Mouse (Mus musculus) embryonic facial prominence, embryonic 11.5 days (tissue): ENCODE results near the gene Sh3bp2. TPM values are rescaled to one million over a fixed set of nuclear protein-coding genes. Genes with fewer than 3 reads are reported as not detected.

Experiments used
- ATAC-seq: fragments of 200-750 bp; cut with Nextera tagmentation; replicated peaks from 2 replicates; pipeline ENCODE4 v1.8.0; 2017; ENCODE audit warnings: low read depth; ENCODE audit not compliant: insufficient number of reproducible peaks, low FRiP score, low TSS enrichment
- DNase-seq: peaks from one replicate; pipeline ENCODE4 v3.0.0-alpha.2; 2015; ENCODE audit warnings: low spot score
- H3K27ac ChIP-seq: fragments of 300-500 bp; sonication (generic); replicated peaks from 2 replicates; pipeline ENCODE4 v1.5.1; 2014; ENCODE audit warnings: mild to moderate bottlenecking, low read depth, low read length, control low read depth
- H3K27me3 ChIP-seq: fragments of 300-500 bp; sonication (generic); 2 replicates; pipeline ENCODE4 v1.6.1; 2014; ENCODE audit warnings: mild to moderate bottlenecking, low read length, moderate library complexity, mixed read lengths; ENCODE audit not compliant: control insufficient read depth, insufficient read depth
- H3K36me3 ChIP-seq: fragments of 300-500 bp; sonication (generic); replicated peaks from 2 replicates; pipeline ENCODE4 v1.6.1; 2014; ENCODE audit warnings: low read depth, mild to moderate bottlenecking, low read length, moderate library complexity, mixed read lengths; ENCODE audit not compliant: control insufficient read depth, insufficient read depth
- H3K4me1 ChIP-seq: fragments of 300-500 bp; sonication (generic); 2 replicates; pipeline ENCODE4 v1.6.1; 2014; ENCODE audit warnings: low read length, mixed read lengths; ENCODE audit not compliant: control insufficient read depth, insufficient read depth
- H3K4me2 ChIP-seq: fragments of 300-500 bp; sonication (generic); 2 replicates; pipeline ENCODE4 v1.6.1; 2014; ENCODE audit warnings: low read depth, mild to moderate bottlenecking, control low read depth, low read length, moderate library complexity
- H3K4me3 ChIP-seq: fragments of 300-500 bp; sonication (generic); 2 replicates; pipeline ENCODE4 v1.5.1; 2014; ENCODE audit warnings: low read depth, low read length, control low read depth
- H3K9ac ChIP-seq: fragments of 300-500 bp; sonication (generic); replicated peaks from 2 replicates; pipeline ENCODE4 v1.6.1; 2014; ENCODE audit warnings: mild to moderate bottlenecking, control low read depth, low read length
- H3K9me3 ChIP-seq: fragments of 300-500 bp; sonication (generic); replicated peaks from 2 replicates; pipeline ENCODE4 v1.6.1; 2016; ENCODE audit warnings: mild to moderate bottlenecking, low read length, inconsistent platforms, mixed read lengths; ENCODE audit not compliant: control insufficient read depth
- WGBS: fragments of 180-500 bp; shearing (Covaris S2); extraction: QIAGEN DNeasy Blood & Tissue Kit; methylation state at CpG from one replicate; pipeline ENCODE4 v1.1.7; 2014; 5-methylcytosine and 5-hydroxymethylcytosine counted together
- polyA plus RNA-seq: library from polyadenylated mRNA; unstranded; fragments of >200 nt; fragmentation: Nextera tagmentation; extraction: Ambion mirVana; gene quantifications from 2 replicates; pipeline ENCODE4 v1.2.1, GENCODE M21; 2014

The Sh3bp2 gene
- polyA plus RNA-seq, 1 experiment from 2014 or later: 7.4 TPM

- Histone ChIP-seq H3K4me3 (no peak overlapping the region), H3K27ac (no peak overlapping the region), H3K27me3 (peaks cover 2% of the 10 kb centered on the region; the same call in 1 of the 2 replicates), H3K9ac (no peak overlapping the region), H3K9me3 (no peaks in the 10 kb centered on the region), H3K4me1 (no peaks in the 10 kb centered on the region), H3K4me2 (no peak overlapping the region), H3K36me3 (no peaks in the 10 kb centered on the region)
- 75% methylated on average over 5 of the region's 5 CpGs for WGBS
- DNase-seq (no peak), ATAC-seq (no peak)
These were observed 3.1 kb downstream of the Sh3bp2 start for GRCm38 (mm10) chr5:34528724-34529123.

GRCm38 (mm10) chr5:34530116-34530515 is 4.5 kb downstream of the Sh3bp2 start:
- peaks cover 2% of the 10 kb centered on the region; the same call in 1 of the 2 replicates for H3K27me3 ChIP-seq
- no peaks in the 10 kb centered on the region for H3K4me1 ChIP-seq
- H3K4me3 ChIP-seq: no peak overlapping the region
- no peak for ATAC-seq
- no peak overlapping the region for H3K4me2 ChIP-seq
- H3K9ac ChIP-seq: no peak overlapping the region
- DNase-seq: no peak
- H3K9me3 ChIP-seq: no peaks in the 10 kb centered on the region
- 78% methylated on average over 5 of the region's 5 CpGs for WGBS
- no peaks in the 10 kb centered on the region for H3K36me3 ChIP-seq
- no peak overlapping the region for H3K27ac ChIP-seq

- DNase-seq: no peak
- H3K27me3 ChIP-seq: peaks cover 2% of the 10 kb centered on the region; the same call in 1 of the 2 replicates
- no peak overlapping the region for H3K4me2 ChIP-seq
- H3K9me3 ChIP-seq: no peaks in the 10 kb centered on the region
- no peak overlapping the region for H3K27ac ChIP-seq
- 51% methylated on average over 4 of the region's 4 CpGs for WGBS
- H3K4me1 ChIP-seq: no peaks in the 10 kb centered on the region
- no peak overlapping the region for H3K9ac ChIP-seq
- H3K4me3 ChIP-seq: no peak overlapping the region
- ATAC-seq: no peak
- H3K36me3 ChIP-seq: no peaks in the 10 kb centered on the region
These were observed 5.0 kb downstream of the Sh3bp2 start for GRCm38 (mm10) chr5:34530687-34531086.

GRCm38 (mm10) chr5:34533066-34533465 is 7.4 kb downstream of the Sh3bp2 start:
- Histone ChIP-seq H3K4me1 (no peaks in the 10 kb centered on the region), H3K4me3 (no peak overlapping the region), H3K27ac (no peak overlapping the region), H3K4me2 (no peak overlapping the region), H3K36me3 (no peaks in the 10 kb centered on the region), H3K9ac (no peak overlapping the region), H3K27me3 (no peaks in the 10 kb centered on the region), H3K9me3 (no peaks in the 10 kb centered on the region)
- WGBS: 62% methylated on average over 5 of the region's 5 CpGs
- ATAC-seq: no peak
- no peak for DNase-seq

- no peaks in the 10 kb centered on the region for H3K9me3 ChIP-seq
- DNase-seq: no peak
- H3K27me3 ChIP-seq: no peaks in the 10 kb centered on the region
- 63% methylated on average over 3 of the region's 3 CpGs for WGBS
- H3K9ac ChIP-seq: no peak overlapping the region
- H3K4me2 ChIP-seq: no peak overlapping the region
- H3K4me1 ChIP-seq: no peaks in the 10 kb centered on the region
- no peaks in the 10 kb centered on the region for H3K36me3 ChIP-seq
- H3K4me3 ChIP-seq: no peak overlapping the region
- H3K27ac ChIP-seq: no peak overlapping the region
- no peak for ATAC-seq
These were observed 8.2 kb downstream of the Sh3bp2 start for GRCm38 (mm10) chr5:34533820-34534219.

GRCm38 (mm10) chr5:34534776-34535581 is 9.3 kb downstream of the Sh3bp2 start:
- H3K36me3 ChIP-seq: no peaks in the 10 kb centered on the region
- H3K4me2 ChIP-seq: no peak overlapping the region
- no peaks in the 10 kb centered on the region for H3K4me1 ChIP-seq
- no peaks in the 10 kb centered on the region for H3K27me3 ChIP-seq
- DNase-seq (no peak), ATAC-seq (no peak)
- no peak overlapping the region for H3K27ac ChIP-seq
- WGBS: 76% methylated on average over 5 of the region's 5 CpGs
- H3K9me3 ChIP-seq: no peaks in the 10 kb centered on the region
- H3K9ac ChIP-seq: no peak overlapping the region
- no peak overlapping the region for H3K4me3 ChIP-seq

GRCm38 (mm10) chr5:34535831-34536230 is 10.2 kb downstream of the Sh3bp2 start:
- 82% methylated on average over 7 of the region's 7 CpGs for WGBS
- ATAC-seq: no peak
- Histone ChIP-seq H3K9ac (no peak overlapping the region), H3K9me3 (no peaks in the 10 kb centered on the region), H3K4me1 (no peaks in the 10 kb centered on the region), H3K4me2 (no peak overlapping the region), H3K27me3 (no peaks in the 10 kb centered on the region), H3K27ac (no peak overlapping the region), H3K36me3 (no peaks in the 10 kb centered on the region), H3K4me3 (no peak overlapping the region)
- DNase-seq: no peak

GRCm38 (mm10) chr5:34538079-34538478 is 12.4 kb downstream of the Sh3bp2 start:
- no peaks in the 10 kb centered on the region for H3K27me3 ChIP-seq
- H3K4me2 ChIP-seq: no peak overlapping the region
- no peak for ATAC-seq
- DNase-seq: no peak
- no peak overlapping the region for H3K4me3 ChIP-seq
- no peaks in the 10 kb centered on the region for H3K4me1 ChIP-seq
- WGBS: 74% methylated on average over 7 of the region's 7 CpGs
- no peaks in the 10 kb centered on the region for H3K36me3 ChIP-seq
- H3K27ac ChIP-seq: no peak overlapping the region
- H3K9me3 ChIP-seq: no peaks in the 10 kb centered on the region
- no peak overlapping the region for H3K9ac ChIP-seq
